Mouse (Mus musculus): ENCODE results near the gene Parp9. TPM values are rescaled to one million over a fixed set of nuclear protein-coding genes. Genes with fewer than 3 reads are reported as not detected.
"Not testable (repeated sequence)": the region's sequence is repeated elsewhere in the genome, so short reads cannot be mapped to it uniquely, and the experiment has no call there.

The Parp9 gene
- 3.3 and 5.1 TPM in 2 replicates for polyA plus RNA-seq (2015; fragmentation: Nextera tagmentation; extraction: Ambion mirVana)

GRCm38 (mm10) chr16:35938211-35939151 is at the start of gene Parp9, which contains the start of gene Dtx3l:
Gene Parp9 (plus strand): TSS chr16:35938470.
Gene Dtx3l (minus strand): TSS chr16:35939151.
- peak within 1 kb of the TSS; percentile 68 for H3K4me3 ChIP-seq
- no peak within 1 kb of the TSS for H3K27ac ChIP-seq
- peak within 1 kb of the TSS; percentile 77 for H3K9ac ChIP-seq
- peak within 1 kb of the TSS; percentile 87 for H3K4me2 ChIP-seq
- no peak for ATAC-seq (ENCODE audit: insufficient number of reproducible peaks, insufficient read depth, low FRiP score, low TSS enrichment, low read depth)
- H3K27me3 ChIP-seq = 0 out of 2 replicates have a peak, but pooled peaks cover 11% of the 10 kb centered on the region
- WGBS = 2% methylated on average over 52 of the region's 52 CpGs
- H3K4me1 ChIP-seq = peaks cover 7% of the 10 kb centered on the region
- no peaks in the 10 kb centered on the region for H3K36me3 ChIP-seq
- no peaks in the 10 kb centered on the region for H3K9me3 ChIP-seq

GRCm38 (mm10) chr16:35888910-35889309 is 49.4 kb upstream of the Parp9 start:
- Histone ChIP-seq H3K9me3 (no peaks in the 10 kb centered on the region), H3K36me3 (no peaks in the 10 kb centered on the region), H3K4me2 (no peak overlapping the region), H3K27me3 (no peaks in the 10 kb centered on the region), H3K4me1 (no peaks in the 10 kb centered on the region), H3K4me3 (no peak overlapping the region), H3K9ac (no peak overlapping the region), H3K27ac (no peak overlapping the region)
- ATAC-seq (ENCODE audit: insufficient number of reproducible peaks, insufficient read depth, low FRiP score, low TSS enrichment, low read depth) = no peak
- 91% methylated on average over 5 of the region's 5 CpGs for WGBS

GRCm38 (mm10) chr16:35890645-35891044 is 47.6 kb upstream of the Parp9 start:
- 79% methylated on average over 3 of the region's 3 CpGs for WGBS
- no peaks in the 10 kb centered on the region for H3K4me1 ChIP-seq
- no peak overlapping the region for H3K9ac ChIP-seq
- H3K36me3 ChIP-seq = no peaks in the 10 kb centered on the region
- no peaks in the 10 kb centered on the region for H3K9me3 ChIP-seq
- no peaks in the 10 kb centered on the region for H3K27me3 ChIP-seq
- no peak overlapping the region for H3K4me3 ChIP-seq
- H3K4me2 ChIP-seq = no peak overlapping the region
- no peak for ATAC-seq (ENCODE audit: insufficient number of reproducible peaks, insufficient read depth, low FRiP score, low TSS enrichment, low read depth)
- no peak overlapping the region for H3K27ac ChIP-seq

GRCm38 (mm10) chr16:35891603-35892002 is 46.7 kb upstream of the Parp9 start:
- not testable (repeated sequence) for H3K4me3 ChIP-seq; H3K4me1 ChIP-seq; H3K27ac ChIP-seq; H3K9ac ChIP-seq; H3K36me3 ChIP-seq; H3K27me3 ChIP-seq; H3K9me3 ChIP-seq; ATAC-seq (ENCODE audit: insufficient number of reproducible peaks, insufficient read depth, low FRiP score, low TSS enrichment, low read depth); H3K4me2 ChIP-seq
- 64% methylated on average over 5 of the region's 5 CpGs for WGBS

- no peaks in the 10 kb centered on the region for H3K36me3 ChIP-seq
- H3K4me2 ChIP-seq = no peak overlapping the region
- H3K27ac ChIP-seq = no peak overlapping the region
- H3K9ac ChIP-seq = no peak overlapping the region
- H3K27me3 ChIP-seq = no peaks in the 10 kb centered on the region
- H3K9me3 ChIP-seq = no peaks in the 10 kb centered on the region
- H3K4me3 ChIP-seq = no peak overlapping the region
- no peak for ATAC-seq (ENCODE audit: insufficient number of reproducible peaks, insufficient read depth, low FRiP score, low TSS enrichment, low read depth)
- H3K4me1 ChIP-seq = no peaks in the 10 kb centered on the region
- WGBS = 69% methylated on average over 6 of the region's 6 CpGs
Observed at GRCm38 (mm10) chr16:35894997-35895396, 43.3 kb upstream of the Parp9 start.

- Histone ChIP-seq H3K27me3 (no peaks in the 10 kb centered on the region), H3K4me3 (no peak overlapping the region), H3K4me1 (no peaks in the 10 kb centered on the region), H3K9me3 (no peaks in the 10 kb centered on the region), H3K36me3 (no peaks in the 10 kb centered on the region), H3K27ac (no peak overlapping the region), H3K4me2 (no peak overlapping the region), H3K9ac (no peak overlapping the region)
- ATAC-seq (ENCODE audit: insufficient number of reproducible peaks, insufficient read depth, low FRiP score, low TSS enrichment, low read depth) = no peak
- 88% methylated on average over 3 of the region's 3 CpGs for WGBS
Observed at GRCm38 (mm10) chr16:35900541-35900940, 37.7 kb upstream of the Parp9 start.

GRCm38 (mm10) chr16:35903014-35903640 is 35.1 kb upstream of the Parp9 start:
- Histone ChIP-seq H3K27me3 (no peaks in the 10 kb centered on the region), H3K9ac (no peak overlapping the region), H3K4me1 (no peaks in the 10 kb centered on the region), H3K9me3 (no peaks in the 10 kb centered on the region), H3K4me2 (no peak overlapping the region), H3K36me3 (no peaks in the 10 kb centered on the region), H3K4me3 (no peak overlapping the region), H3K27ac (no peak overlapping the region)
- WGBS = 88% methylated on average over 6 of the region's 6 CpGs
- no peak for ATAC-seq (ENCODE audit: insufficient number of reproducible peaks, insufficient read depth, low FRiP score, low TSS enrichment, low read depth)

GRCm38 (mm10) chr16:35904121-35904736 is 34.0 kb upstream of the Parp9 start:
- WGBS = 66% methylated on average over 4 of the region's 4 CpGs
- Histone ChIP-seq H3K36me3 (no peaks in the 10 kb centered on the region), H3K4me2 (no peak overlapping the region), H3K9ac (no peak overlapping the region), H3K4me1 (no peaks in the 10 kb centered on the region), H3K4me3 (no peak overlapping the region), H3K27ac (no peak overlapping the region), H3K27me3 (no peaks in the 10 kb centered on the region), H3K9me3 (0 out of 2 replicates have a peak, but pooled peaks cover 4% of the 10 kb centered on the region)
- ATAC-seq (ENCODE audit: insufficient number of reproducible peaks, insufficient read depth, low FRiP score, low TSS enrichment, low read depth) = no peak

GRCm38 (mm10) chr16:35905355-35905754 is 32.9 kb upstream of the Parp9 start:
- H3K4me1 ChIP-seq = no peaks in the 10 kb centered on the region
- 0 out of 2 replicates have a peak, but pooled peaks cover 4% of the 10 kb centered on the region for H3K9me3 ChIP-seq
- no peaks in the 10 kb centered on the region for H3K36me3 ChIP-seq
- no peak overlapping the region for H3K9ac ChIP-seq
- ATAC-seq (ENCODE audit: insufficient number of reproducible peaks, insufficient read depth, low FRiP score, low TSS enrichment, low read depth) = no peak
- no peaks in the 10 kb centered on the region for H3K27me3 ChIP-seq
- H3K4me3 ChIP-seq = no peak overlapping the region
- 66% methylated on average over 3 of the region's 3 CpGs for WGBS
- no peak overlapping the region for H3K27ac ChIP-seq
- no peak overlapping the region for H3K4me2 ChIP-seq

GRCm38 (mm10) chr16:35905819-35906485 is 32.3 kb upstream of the Parp9 start:
- no peak overlapping the region for H3K9ac ChIP-seq
- H3K9me3 ChIP-seq = 0 out of 2 replicates have a peak, but pooled peaks cover 4% of the 10 kb centered on the region
- no peaks in the 10 kb centered on the region for H3K27me3 ChIP-seq
- no peak overlapping the region for H3K27ac ChIP-seq
- ATAC-seq (ENCODE audit: insufficient number of reproducible peaks, insufficient read depth, low FRiP score, low TSS enrichment, low read depth) = no peak
- no peaks in the 10 kb centered on the region for H3K4me1 ChIP-seq
- no peak overlapping the region for H3K4me3 ChIP-seq
- H3K4me2 ChIP-seq = no peak overlapping the region
- WGBS = 70% methylated on average over 6 of the region's 6 CpGs
- no peaks in the 10 kb centered on the region for H3K36me3 ChIP-seq

- Histone ChIP-seq H3K36me3 (no peaks in the 10 kb centered on the region), H3K27ac (no peak overlapping the region), H3K27me3 (no peaks in the 10 kb centered on the region), H3K4me1 (no peaks in the 10 kb centered on the region), H3K4me2 (no peak overlapping the region), H3K9ac (no peak overlapping the region), H3K4me3 (no peak overlapping the region), H3K9me3 (0 out of 2 replicates have a peak, but pooled peaks cover 4% of the 10 kb centered on the region)
- WGBS = 72% methylated on average over 7 of the region's 7 CpGs
- ATAC-seq (ENCODE audit: insufficient number of reproducible peaks, insufficient read depth, low FRiP score, low TSS enrichment, low read depth) = no peak
Observed at GRCm38 (mm10) chr16:35906887-35907286, 31.4 kb upstream of the Parp9 start.

Data from embryonic facial prominence, embryonic 13.5 days (tissue).